Mouse (Mus musculus) heart, adult 18-20 months (tissue): ENCODE results near the gene Borcs5. TPM values are rescaled to one million over a fixed set of nuclear protein-coding genes. Genes with fewer than 3 reads are reported as not detected.

Experiments used
- total RNA-seq, 2 experiments: library from RNA; stranded (reverse); gene quantifications; 2 replicates each; pipeline ENCODE4 v1.2.3; 2021

The Borcs5 gene
- total RNA-seq, 2 experiments from 2014 or later: 11.4 to 12.2 TPM

Other genes starting within 250 kb of the Borcs5 start
- not detected for gene Bcl2l14, start 243.2 kb upstream of the Borcs5 start, total RNA-seq
- gene Lrp6, start 72.5 kb upstream of the Borcs5 start, total RNA-seq: 10 to 100 TPM; 46.0 to 47.9 TPM
- 1 to 10 TPM; 3.4 to 4.1 TPM for gene Mansc1, start 7.0 kb upstream of the Borcs5 start, total RNA-seq
- 10 to 100 TPM; 20.7 to 23.8 TPM for gene Dusp16, start 153.1 kb downstream of the Borcs5 start, total RNA-seq
- 10 to 100 TPM; 13.3 to 15.7 TPM for gene Crebl2, start 190.6 kb downstream of the Borcs5 start, total RNA-seq